Mouse (Mus musculus) ovary, postnatal 14 days (tissue): ENCODE results near the gene Ttc9b.
A peak's percentile ranks its signal among the peaks of the same experiment; 100 is the strongest.

ENCODE experiments used
- DNase-seq: peaks from one replicate; pipeline ENCODE4 v3.0.0; 2022; ENCODE audit warnings: low spot score

Ttc9b gene

GRCm38 (mm10) chr7:27687836-27688235, 34.1 kb downstream of the Ttc9b start:
- no peak for DNase-seq

GRCm38 (mm10) chr7:27688246-27688788, 34.6 kb downstream of the Ttc9b start:
- no peak for DNase-seq

GRCm38 (mm10) chr7:27688815-27689612, 35.3 kb downstream of the Ttc9b start, which contains the start of gene Zfp607b:
Zfp607b (plus strand) TSS chr7:27689340.
- DNase-seq: peak; percentile 78

- DNase-seq: no peak
Measured at GRCm38 (mm10) chr7:27691076-27691475, 37.4 kb downstream of the Ttc9b start.

GRCm38 (mm10) chr7:27696711-27697110, 43.0 kb downstream of the Ttc9b start:
- no peak for DNase-seq
